Mouse (Mus musculus): ENCODE results near the gene Vezt. TPM values are rescaled to one million over a fixed set of nuclear protein-coding genes. Genes with fewer than 3 reads are reported as not detected.
A peak's percentile ranks its signal among the peaks of the same experiment; 100 is the strongest.

Vezt gene
- polyA plus RNA-seq, 1 experiment from 2014 or later = 28.6 TPM

- Histone ChIP-seq H3K36me3 (no peaks in the 10 kb centered on the region), H3K9me3 (no peaks in the 10 kb centered on the region), H3K4me2 (no peak overlapping the region), H3K27ac (no peak overlapping the region), H3K4me1 (no peaks in the 10 kb centered on the region), H3K27me3 (no peaks in the 10 kb centered on the region), H3K4me3 (no peak overlapping the region), H3K9ac (no peak overlapping the region)
- 61% methylated on average over 9 of the region's 9 CpGs for WGBS
- no peak for ATAC-seq (ENCODE audit: insufficient number of reproducible peaks, insufficient read depth, low FRiP score, low TSS enrichment, low read depth)
Observed at GRCm38 (mm10) chr10:93945843-93946499, 89.6 kb downstream of the Vezt start.

GRCm38 (mm10) chr10:93945364-93945763 is 90.3 kb downstream of the Vezt start:
- no peak overlapping the region for H3K9ac ChIP-seq
- H3K4me2 ChIP-seq = no peak overlapping the region
- H3K4me1 ChIP-seq = no peaks in the 10 kb centered on the region
- no peaks in the 10 kb centered on the region for H3K9me3 ChIP-seq
- H3K27me3 ChIP-seq = no peaks in the 10 kb centered on the region
- WGBS = 41% methylated on average over 4 of the region's 4 CpGs
- H3K27ac ChIP-seq = no peak overlapping the region
- H3K4me3 ChIP-seq = no peak overlapping the region
- ATAC-seq (ENCODE audit: insufficient number of reproducible peaks, insufficient read depth, low FRiP score, low TSS enrichment, low read depth) = no peak
- H3K36me3 ChIP-seq = no peaks in the 10 kb centered on the region

GRCm38 (mm10) chr10:93944241-93944640 is 91.4 kb downstream of the Vezt start:
- Histone ChIP-seq H3K9me3 (no peaks in the 10 kb centered on the region), H3K4me2 (no peak overlapping the region), H3K4me3 (no peak overlapping the region), H3K9ac (no peak overlapping the region), H3K27ac (no peak overlapping the region), H3K36me3 (no peaks in the 10 kb centered on the region), H3K4me1 (no peaks in the 10 kb centered on the region), H3K27me3 (no peaks in the 10 kb centered on the region)
- 55% methylated on average over 5 of the region's 5 CpGs for WGBS
- ATAC-seq (ENCODE audit: insufficient number of reproducible peaks, insufficient read depth, low FRiP score, low TSS enrichment, low read depth) = no peak

- ATAC-seq (ENCODE audit: insufficient number of reproducible peaks, insufficient read depth, low FRiP score, low TSS enrichment, low read depth) = no peak
- Histone ChIP-seq H3K4me2 (no peak overlapping the region), H3K27ac (no peak overlapping the region), H3K4me3 (no peak overlapping the region), H3K9ac (no peak overlapping the region), H3K27me3 (no peaks in the 10 kb centered on the region), H3K9me3 (no peaks in the 10 kb centered on the region), H3K4me1 (no peaks in the 10 kb centered on the region), H3K36me3 (no peaks in the 10 kb centered on the region)
- 73% methylated on average over 5 of the region's 5 CpGs for WGBS
Observed at GRCm38 (mm10) chr10:93940279-93940678, 95.3 kb downstream of the Vezt start.

GRCm38 (mm10) chr10:93939676-93940075 is 95.9 kb downstream of the Vezt start:
- Histone ChIP-seq H3K27me3 (no peaks in the 10 kb centered on the region), H3K4me1 (no peaks in the 10 kb centered on the region), H3K4me2 (no peak overlapping the region), H3K9me3 (no peaks in the 10 kb centered on the region), H3K9ac (no peak overlapping the region), H3K4me3 (no peak overlapping the region), H3K27ac (no peak overlapping the region), H3K36me3 (no peaks in the 10 kb centered on the region)
- ATAC-seq (ENCODE audit: insufficient number of reproducible peaks, insufficient read depth, low FRiP score, low TSS enrichment, low read depth) = no peak
- 78% methylated on average over 8 of the region's 8 CpGs for WGBS

- H3K4me1 ChIP-seq = 0 out of 2 replicates have a peak, but pooled peaks cover 3% of the 10 kb centered on the region
- no peak for ATAC-seq (ENCODE audit: insufficient number of reproducible peaks, insufficient read depth, low FRiP score, low TSS enrichment, low read depth)
- H3K27ac ChIP-seq = no peak overlapping the region
- no peak overlapping the region for H3K9ac ChIP-seq
- H3K36me3 ChIP-seq = no peaks in the 10 kb centered on the region
- 87% methylated on average over 20 of the region's 20 CpGs for WGBS
- H3K4me3 ChIP-seq = no peak overlapping the region
- H3K4me2 ChIP-seq = no peak overlapping the region
- H3K27me3 ChIP-seq = no peaks in the 10 kb centered on the region
- no peaks in the 10 kb centered on the region for H3K9me3 ChIP-seq
Observed at GRCm38 (mm10) chr10:93938844-93939271, 96.8 kb downstream of the Vezt start.

- Histone ChIP-seq H3K4me1 (peaks cover 16% of the 10 kb centered on the region), H3K4me2 (no peak overlapping the region), H3K27me3 (no peaks in the 10 kb centered on the region), H3K9ac (no peak overlapping the region), H3K36me3 (no peaks in the 10 kb centered on the region), H3K27ac (peak overlapping the region; percentile 13; the same call in 1 of the 2 replicates), H3K4me3 (no peak overlapping the region), H3K9me3 (no peaks in the 10 kb centered on the region)
- WGBS = 51% methylated on average over 9 of the region's 9 CpGs
- ATAC-seq (ENCODE audit: insufficient number of reproducible peaks, insufficient read depth, low FRiP score, low TSS enrichment, low read depth) = no peak
Observed at GRCm38 (mm10) chr10:93933980-93934379, 101.6 kb downstream of the Vezt start.

GRCm38 (mm10) chr10:93932861-93933260 is 102.8 kb downstream of the Vezt start:
- no peak overlapping the region for H3K27ac ChIP-seq
- no peak for ATAC-seq (ENCODE audit: insufficient number of reproducible peaks, insufficient read depth, low FRiP score, low TSS enrichment, low read depth)

GRCm38 (mm10) chr10:93932020-93932419 is 103.6 kb downstream of the Vezt start:
- no peaks in the 10 kb centered on the region for H3K9me3 ChIP-seq
- H3K27me3 ChIP-seq = no peaks in the 10 kb centered on the region
- no peak for ATAC-seq (ENCODE audit: insufficient number of reproducible peaks, insufficient read depth, low FRiP score, low TSS enrichment, low read depth)
- WGBS = 48% methylated on average over 5 of the region's 5 CpGs
- H3K4me2 ChIP-seq = no peak overlapping the region
- no peak overlapping the region; the same call in 1 of the 2 replicates for H3K27ac ChIP-seq
- no peak overlapping the region for H3K4me3 ChIP-seq
- H3K36me3 ChIP-seq = no peaks in the 10 kb centered on the region
- no peak overlapping the region for H3K9ac ChIP-seq
- peaks cover 16% of the 10 kb centered on the region for H3K4me1 ChIP-seq

More at GRCm38 (mm10) chr10:93932861-93933260, 102.8 kb downstream of the Vezt start:
- Histone ChIP-seq H3K4me3 (no peak overlapping the region), H3K4me1 (peaks cover 16% of the 10 kb centered on the region), H3K9ac (no peak overlapping the region), H3K36me3 (no peaks in the 10 kb centered on the region), H3K9me3 (no peaks in the 10 kb centered on the region), H3K4me2 (no peak overlapping the region), H3K27me3 (no peaks in the 10 kb centered on the region)
- WGBS = 43% methylated on average over 5 of the region's 5 CpGs

GRCm38 (mm10) chr10:93931431-93931830 is 104.2 kb downstream of the Vezt start:
- ATAC-seq (ENCODE audit: insufficient number of reproducible peaks, insufficient read depth, low FRiP score, low TSS enrichment, low read depth) = no peak
- 56% methylated on average over 9 of the region's 9 CpGs for WGBS
- no peaks in the 10 kb centered on the region for H3K9me3 ChIP-seq
- H3K9ac ChIP-seq = no peak overlapping the region
- no peak overlapping the region for H3K4me2 ChIP-seq
- peak overlapping the region; percentile 39; the same call in 1 of the 2 replicates for H3K27ac ChIP-seq
- no peaks in the 10 kb centered on the region for H3K36me3 ChIP-seq
- H3K4me3 ChIP-seq = no peak overlapping the region
- H3K4me1 ChIP-seq = peaks cover 16% of the 10 kb centered on the region
- H3K27me3 ChIP-seq = no peaks in the 10 kb centered on the region

GRCm38 (mm10) chr10:93930236-93930824 is 105.3 kb downstream of the Vezt start:
- H3K4me2 ChIP-seq = no peak overlapping the region
- no peak overlapping the region for H3K27ac ChIP-seq
- H3K36me3 ChIP-seq = no peaks in the 10 kb centered on the region
- H3K4me1 ChIP-seq = peaks cover 16% of the 10 kb centered on the region
- no peak overlapping the region for H3K4me3 ChIP-seq
- H3K27me3 ChIP-seq = no peaks in the 10 kb centered on the region
- H3K9me3 ChIP-seq = no peaks in the 10 kb centered on the region
- ATAC-seq (ENCODE audit: insufficient number of reproducible peaks, insufficient read depth, low FRiP score, low TSS enrichment, low read depth) = no peak
- H3K9ac ChIP-seq = no peak overlapping the region
- WGBS = 66% methylated on average over 4 of the region's 4 CpGs

- no peaks in the 10 kb centered on the region for H3K9me3 ChIP-seq
- no peak for ATAC-seq (ENCODE audit: insufficient number of reproducible peaks, insufficient read depth, low FRiP score, low TSS enrichment, low read depth)
- H3K9ac ChIP-seq = no peak overlapping the region
- no peak overlapping the region for H3K4me2 ChIP-seq
- H3K4me3 ChIP-seq = no peak overlapping the region
- no peaks in the 10 kb centered on the region for H3K27me3 ChIP-seq
- no peak overlapping the region for H3K27ac ChIP-seq
- WGBS = 80% methylated on average over 5 of the region's 5 CpGs
- H3K4me1 ChIP-seq = no peaks in the 10 kb centered on the region
- no peaks in the 10 kb centered on the region for H3K36me3 ChIP-seq
Observed at GRCm38 (mm10) chr10:93924666-93925065, 111.0 kb downstream of the Vezt start.

Data from embryonic facial prominence, embryonic 13.5 days (tissue).